Mouse (Mus musculus): ENCODE data around the gene Cuedc2. TPM values are rescaled to one million over a fixed set of nuclear protein-coding genes. Genes with fewer than 3 reads are reported as not detected.

The Cuedc2 gene
- polyA plus RNA-seq, 1 experiment, result 69.8 TPM

- TF ChIP-seq POLR2A (IDR thresholded peaks at IDR 0.05; ENCODE audit: low read depth, low read length) (no peak), CTCF (conservative IDR thresholded peaks at IDR 0.05; ENCODE audit: insufficient read depth, insufficient read length, low read depth, low read length) (peak; percentile 21; the same call in 1 of the 2 replicates)
- no peaks in the 10 kb centered on the region for H3K27me3 ChIP-seq (replicated peaks; ENCODE audit: control insufficient read depth, insufficient read depth, low read length)
- no peak for DNase-seq
- H3K27ac ChIP-seq (ENCODE audit: insufficient read depth, low read depth, low read length), result no peak overlapping the region
- peaks cover 2% of the 10 kb centered on the region for H3K36me3 ChIP-seq (ENCODE audit: control insufficient read depth, insufficient read depth, low read length)
- WGBS, result 92% methylated on average over 11 of the region's 11 CpGs
- no peaks in the 10 kb centered on the region for H3K4me1 ChIP-seq (ENCODE audit: control insufficient read depth, insufficient read depth, low read length)
- no peak overlapping the region for H3K4me3 ChIP-seq (ENCODE audit: insufficient read depth, low read depth, low read length)
These were observed 56.2 kb downstream of the Cuedc2 start for GRCm38 (mm10) chr19:46282081-46282849.

Other genes starting within 250 kb of the Cuedc2 start
- gene Elovl3, start 206.8 kb downstream of the Cuedc2 start, polyA plus RNA-seq (2012; rRNA removed), result 1.4 and 3.4 TPM in 2 replicates
- gene Pitx3, start 190.4 kb downstream of the Cuedc2 start, polyA plus RNA-seq (2012; rRNA removed), result 0.05 TPM in 1 of 2 replicates, not detected in the other
- 60.8 and 64.7 TPM in 2 replicates for gene Gbf1, start 186.2 kb downstream of the Cuedc2 start, polyA plus RNA-seq (2012; rRNA removed)
- 21.6 and 25.4 TPM in 2 replicates for gene Nfkb2, start 34.4 kb downstream of the Cuedc2 start, polyA plus RNA-seq (2012; rRNA removed)
- 1.9 and 2.7 TPM in 2 replicates for gene Psd, start 11.5 kb downstream of the Cuedc2 start, polyA plus RNA-seq (2012; rRNA removed)
- 26.1 and 35.8 TPM in 2 replicates for gene Fbxl15, start 10.5 kb downstream of the Cuedc2 start, polyA plus RNA-seq (2012; rRNA removed)
- gene Mfsd13a, start 2.4 kb upstream of the Cuedc2 start, polyA plus RNA-seq (2012; rRNA removed), result 34.7 and 43.8 TPM in 2 replicates
- 1.5 and 1.6 TPM in 2 replicates for gene 2310034G01Rik, start 11.6 kb upstream of the Cuedc2 start, polyA plus RNA-seq (2012; rRNA removed)
- 73.8 and 80.4 TPM in 2 replicates for gene Actr1a, start 57.0 kb upstream of the Cuedc2 start, polyA plus RNA-seq (2012; rRNA removed)
- gene Sufu, start 58.2 kb upstream of the Cuedc2 start, polyA plus RNA-seq (2012; rRNA removed), result 38.2 and 39.7 TPM in 2 replicates
- 41.3 and 43.6 TPM in 2 replicates for gene Trim8, start 163.0 kb upstream of the Cuedc2 start, polyA plus RNA-seq (2012; rRNA removed)
- gene Arl3, start 234.5 kb upstream of the Cuedc2 start, polyA plus RNA-seq (2012; rRNA removed), result 52.5 and 62.8 TPM in 2 replicates
- 18.9 and 23.0 TPM in 2 replicates for gene Sfxn2, start 234.7 kb upstream of the Cuedc2 start, polyA plus RNA-seq (2012; rRNA removed)

All from kidney, adult 2 months (tissue).